Mouse (Mus musculus): ENCODE data around the gene Nf2. TPM values are rescaled to one million over a fixed set of nuclear protein-coding genes. Genes with fewer than 3 reads are reported as not detected.

Gene Nf2
- polyA plus RNA-seq, 1 experiment = 21.3 TPM

- TF ChIP-seq POLR2A (IDR thresholded peaks at IDR 0.05; ENCODE audit: low read depth, low read length) (no peak), CTCF (IDR thresholded peaks at IDR 0.05; ENCODE audit: extremely low read depth, insufficient read depth, insufficient read length, insufficient replicate concordance) (no peak)
- Histone ChIP-seq H3K4me3 (ENCODE audit: extremely low read depth, insufficient read depth, insufficient read length) (no peak overlapping the region), H3K27ac (ENCODE audit: insufficient read depth, low read length) (no peak overlapping the region), H3K36me3 (ENCODE audit: control insufficient read depth, insufficient read depth, low read length) (no peaks in the 10 kb centered on the region), H3K4me1 (ENCODE audit: control insufficient read depth, insufficient read depth, insufficient read length) (no peaks in the 10 kb centered on the region), H3K27me3 (ENCODE audit: control insufficient read depth, insufficient read depth, low read length) (peaks cover 6% of the 10 kb centered on the region; the same call in 1 of the 2 replicates)
- DNase-seq (ENCODE audit: low read depth in 1 of 2, low spot score in 2 of 2) = no peak
- WGBS = 47% methylated on average over 10 of the region's 10 CpGs
Measured at GRCm38 (mm10) chr11:4752836-4753235, 96.5 kb downstream of the Nf2 start.

GRCm38 (mm10) chr11:4750263-4750662, 99.1 kb downstream of the Nf2 start:
- TF ChIP-seq CTCF (IDR thresholded peaks at IDR 0.05; ENCODE audit: extremely low read depth, insufficient read depth, insufficient read length, insufficient replicate concordance) = no peak
- TF ChIP-seq POLR2A (IDR thresholded peaks at IDR 0.05; ENCODE audit: low read depth, low read length) = no peak
- H3K4me3 ChIP-seq (ENCODE audit: extremely low read depth, insufficient read depth, insufficient read length) = no peak overlapping the region
- no peak overlapping the region for H3K27ac ChIP-seq (ENCODE audit: insufficient read depth, low read length)
- H3K4me1 ChIP-seq (ENCODE audit: control insufficient read depth, insufficient read depth, insufficient read length) = peaks cover 4% of the 10 kb centered on the region; the same call in 1 of the 2 replicates
- 10% methylated on average over 9 of the region's 9 CpGs for WGBS
- H3K27me3 ChIP-seq (ENCODE audit: control insufficient read depth, insufficient read depth, low read length) = peaks cover 25% of the 10 kb centered on the region
- DNase-seq (ENCODE audit: low read depth in 1 of 2, low spot score in 2 of 2) = peak in 1 of 2 experiments; percentile 14
- H3K36me3 ChIP-seq (ENCODE audit: control insufficient read depth, insufficient read depth, low read length) = no peaks in the 10 kb centered on the region

GRCm38 (mm10) chr11:4747285-4747684, 102.1 kb downstream of the Nf2 start:
- H3K4me1 ChIP-seq (ENCODE audit: control insufficient read depth, insufficient read depth, insufficient read length) = peaks cover 4% of the 10 kb centered on the region; the same call in 1 of the 2 replicates
- H3K27me3 ChIP-seq (ENCODE audit: control insufficient read depth, insufficient read depth, low read length) = peaks cover 29% of the 10 kb centered on the region
- TF ChIP-seq POLR2A (IDR thresholded peaks at IDR 0.05; ENCODE audit: low read depth, low read length) (no peak), CTCF (IDR thresholded peaks at IDR 0.05; ENCODE audit: extremely low read depth, insufficient read depth, insufficient read length, insufficient replicate concordance) (no peak)
- 9% methylated on average over 12 of the region's 12 CpGs for WGBS
- DNase-seq (ENCODE audit: low read depth in 1 of 2, low spot score in 2 of 2) = no peak
- no peak overlapping the region for H3K4me3 ChIP-seq (ENCODE audit: extremely low read depth, insufficient read depth, insufficient read length)
- no peak overlapping the region for H3K27ac ChIP-seq (ENCODE audit: insufficient read depth, low read length)
- no peaks in the 10 kb centered on the region for H3K36me3 ChIP-seq (ENCODE audit: control insufficient read depth, insufficient read depth, low read length)

- no peak for DNase-seq (ENCODE audit: low read depth in 1 of 2, low spot score in 2 of 2)
- Histone ChIP-seq H3K4me3 (ENCODE audit: extremely low read depth, insufficient read depth, insufficient read length) (no peak within 1 kb of the TSS; the same call in 1 of the 2 replicates), H3K27ac (ENCODE audit: insufficient read depth, low read length) (no peak within 1 kb of the TSS), H3K36me3 (ENCODE audit: control insufficient read depth, insufficient read depth, low read length) (no peaks in the 10 kb centered on the region), H3K27me3 (ENCODE audit: control insufficient read depth, insufficient read depth, low read length) (peaks cover 29% of the 10 kb centered on the region), H3K4me1 (ENCODE audit: control insufficient read depth, insufficient read depth, insufficient read length) (peaks cover 4% of the 10 kb centered on the region; the same call in 1 of the 2 replicates)
- no peak for TF ChIP-seq CTCF (IDR thresholded peaks at IDR 0.05; ENCODE audit: extremely low read depth, insufficient read depth, insufficient read length, insufficient replicate concordance)
- no peak for TF ChIP-seq POLR2A (IDR thresholded peaks at IDR 0.05; ENCODE audit: low read depth, low read length)
- 4% methylated on average over 18 of the region's 73 CpGs for WGBS
Measured at GRCm38 (mm10) chr11:4746733-4747132, 102.6 kb downstream of the Nf2 start, which contains the start of gene Cabp7. TSS of gene Cabp7 (minus strand) at chr11:4746778.

- peaks cover 4% of the 10 kb centered on the region; the same call in 1 of the 2 replicates for H3K4me1 ChIP-seq (ENCODE audit: control insufficient read depth, insufficient read depth, insufficient read length)
- H3K27me3 ChIP-seq (ENCODE audit: control insufficient read depth, insufficient read depth, low read length) = peaks cover 29% of the 10 kb centered on the region
- no peak overlapping the region for H3K4me3 ChIP-seq (ENCODE audit: extremely low read depth, insufficient read depth, insufficient read length)
- no peak overlapping the region for H3K27ac ChIP-seq (ENCODE audit: insufficient read depth, low read length)
- WGBS = 8% methylated on average over 36 of the region's 39 CpGs
- no peaks in the 10 kb centered on the region for H3K36me3 ChIP-seq (ENCODE audit: control insufficient read depth, insufficient read depth, low read length)
- no peak for DNase-seq (ENCODE audit: low read depth in 1 of 2, low spot score in 2 of 2)
- no peak for TF ChIP-seq POLR2A (IDR thresholded peaks at IDR 0.05; ENCODE audit: low read depth, low read length)
- no peak for TF ChIP-seq CTCF (IDR thresholded peaks at IDR 0.05; ENCODE audit: extremely low read depth, insufficient read depth, insufficient read length, insufficient replicate concordance)
Measured at GRCm38 (mm10) chr11:4745969-4746368, 103.4 kb downstream of the Nf2 start.

- Histone ChIP-seq H3K36me3 (ENCODE audit: control insufficient read depth, insufficient read depth, low read length) (no peaks in the 10 kb centered on the region), H3K4me1 (ENCODE audit: control insufficient read depth, insufficient read depth, insufficient read length) (peaks cover 4% of the 10 kb centered on the region; the same call in 1 of the 2 replicates), H3K4me3 (ENCODE audit: extremely low read depth, insufficient read depth, insufficient read length) (no peak overlapping the region), H3K27me3 (ENCODE audit: control insufficient read depth, insufficient read depth, low read length) (peaks cover 24% of the 10 kb centered on the region), H3K27ac (ENCODE audit: insufficient read depth, low read length) (no peak overlapping the region)
- no peak for DNase-seq (ENCODE audit: low read depth in 1 of 2, low spot score in 2 of 2)
- 57% methylated on average over 6 of the region's 6 CpGs for WGBS
- no peak for TF ChIP-seq POLR2A (IDR thresholded peaks at IDR 0.05; ENCODE audit: low read depth, low read length)
- TF ChIP-seq CTCF (IDR thresholded peaks at IDR 0.05; ENCODE audit: extremely low read depth, insufficient read depth, insufficient read length, insufficient replicate concordance) = no peak
Measured at GRCm38 (mm10) chr11:4744691-4745090, 104.6 kb downstream of the Nf2 start.

- TF ChIP-seq POLR2A (IDR thresholded peaks at IDR 0.05; ENCODE audit: low read depth, low read length) (no peak), CTCF (IDR thresholded peaks at IDR 0.05; ENCODE audit: extremely low read depth, insufficient read depth, insufficient read length, insufficient replicate concordance) (no peak)
- DNase-seq (ENCODE audit: low read depth in 1 of 2, low spot score in 2 of 2) = no peak
- H3K4me3 ChIP-seq (ENCODE audit: extremely low read depth, insufficient read depth, insufficient read length) = no peak overlapping the region
- H3K27me3 ChIP-seq (ENCODE audit: control insufficient read depth, insufficient read depth, low read length) = peaks cover 5% of the 10 kb centered on the region; the same call in 1 of the 2 replicates
- no peak overlapping the region for H3K27ac ChIP-seq (ENCODE audit: insufficient read depth, low read length)
- H3K36me3 ChIP-seq (ENCODE audit: control insufficient read depth, insufficient read depth, low read length) = peaks cover 10% of the 10 kb centered on the region
- peaks cover under 1% of the 10 kb centered on the region; the same call in 1 of the 2 replicates for H3K4me1 ChIP-seq (ENCODE audit: control insufficient read depth, insufficient read depth, insufficient read length)
- 61% methylated on average over 5 of the region's 5 CpGs for WGBS
Measured at GRCm38 (mm10) chr11:4740785-4741184, 108.6 kb downstream of the Nf2 start.
